Mouse (Mus musculus) kidney, adult 2 months (tissue): ENCODE data around the gene St6gal1. TPM values are rescaled to one million over a fixed set of nuclear protein-coding genes. Genes with fewer than 3 reads are reported as not detected.

Source experiments
- DNase-seq: peaks from one replicate; pipeline ENCODE4 v3.0.0; 2021
- H3K27ac ChIP-seq: fragments of 200-500 bp; 2 replicates; pipeline ENCODE4 v1.5.1; 2012; ENCODE audit warnings: low read depth, low read length, control low read depth, inconsistent platforms; ENCODE audit not compliant: insufficient read depth
- H3K27me3 ChIP-seq: fragments of 200-500 bp; replicated peaks from 2 replicates; pipeline ENCODE4 v1.6.1; 2012; ENCODE audit warnings: mild to moderate bottlenecking, moderate library complexity, low read length, inconsistent platforms; ENCODE audit not compliant: control insufficient read depth, insufficient read depth
- H3K36me3 ChIP-seq: fragments of 200-500 bp; 2 replicates; pipeline ENCODE4 v1.6.1; 2012; ENCODE audit warnings: mild to moderate bottlenecking, moderate library complexity, low read length, inconsistent platforms; ENCODE audit not compliant: control insufficient read depth, insufficient read depth
- H3K4me1 ChIP-seq: fragments of 200-500 bp; 2 replicates; pipeline ENCODE4 v1.6.1; 2011; ENCODE audit warnings: low read length; ENCODE audit not compliant: control insufficient read depth, insufficient read depth
- H3K4me3 ChIP-seq: fragments of 200-500 bp; 2 replicates; pipeline ENCODE4 v1.5.1; 2011; ENCODE audit warnings: mild to moderate bottlenecking, low read depth, low read length, control low read depth; ENCODE audit not compliant: insufficient read depth
- CTCF ChIP-seq: fragments of 200-500 bp; conservative IDR thresholded peaks from 2 replicates; pipeline ENCODE4 v1.5.1; 2011; ENCODE audit warnings: low read depth, mild to moderate bottlenecking, control low read depth, low read length, moderate library complexity, mixed read lengths; ENCODE audit not compliant: insufficient read depth, insufficient read length
- POLR2A ChIP-seq: fragments of 200-500 bp; IDR thresholded peaks from one replicate; pipeline ENCODE4 v1.6.1; 2011; ENCODE audit warnings: low read depth, low read length, control low read depth
- WGBS: fragments of 180-500 bp; shearing (Covaris S2); methylation state at CpG from one replicate; pipeline ENCODE4 v1.1.7; 2018; 5-methylcytosine and 5-hydroxymethylcytosine counted together
- polyA plus RNA-seq: library from polyadenylated mRNA; depleted of rRNA; stranded (reverse); fragments of >200 nt; gene quantifications from 2 replicates; pipeline ENCODE4 v1.2.3, GENCODE M21; 2012

Gene St6gal1
- polyA plus RNA-seq, 1 experiment = 10.1 TPM

DNA sequence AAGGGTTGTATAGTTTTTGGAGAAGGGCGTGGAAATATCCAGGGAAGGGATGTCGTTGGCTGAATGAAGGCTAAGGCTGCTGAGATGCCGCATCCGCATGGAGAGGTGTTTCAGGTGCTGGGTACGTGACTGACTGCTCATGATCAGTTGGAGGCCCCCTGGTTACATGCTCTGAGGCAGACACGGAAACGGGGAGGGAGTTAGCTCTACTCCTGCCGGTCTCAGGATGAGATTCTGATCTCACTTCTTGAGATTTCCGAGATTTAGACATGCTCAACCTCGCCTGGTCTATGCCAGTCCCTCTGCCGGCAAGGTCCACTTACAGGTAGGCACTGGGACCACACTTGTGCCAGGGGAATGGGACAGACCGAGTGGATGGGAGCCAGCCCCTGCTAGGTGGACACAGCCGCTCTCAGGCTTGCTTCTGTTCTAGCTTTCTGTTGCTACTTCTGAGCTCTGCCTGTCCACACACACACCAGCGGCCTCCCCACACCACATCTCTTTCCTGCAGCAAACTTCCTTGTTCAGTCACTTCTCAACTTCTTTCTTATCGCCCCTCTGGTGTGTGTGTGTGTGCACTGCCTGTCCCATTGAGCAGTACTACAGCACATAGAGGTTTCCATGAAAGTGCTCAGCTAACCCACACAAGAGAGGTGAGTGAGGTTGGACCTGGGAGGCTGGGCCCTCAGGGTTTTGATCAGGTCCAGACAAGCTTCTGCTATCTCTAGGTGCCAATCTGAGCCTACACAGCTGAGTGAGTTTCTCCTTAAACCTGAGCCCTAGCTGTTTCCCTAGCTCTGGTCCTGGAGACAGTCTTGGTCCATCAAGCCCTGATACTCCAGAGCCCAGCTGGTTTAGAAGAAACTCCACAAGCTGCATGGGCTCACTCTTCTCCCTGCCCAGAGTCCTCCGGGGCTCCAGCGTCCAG is 44.8 kb downstream of the St6gal1 start:
- H3K36me3 ChIP-seq = no peaks in the 10 kb centered on the region
- H3K4me1 ChIP-seq = peaks cover 4% of the 10 kb centered on the region; the same call in 1 of the 2 replicates
- H3K27ac ChIP-seq = peak overlapping the region; percentile 29; the same call in 1 of the 2 replicates
- H3K27me3 ChIP-seq = no peaks in the 10 kb centered on the region
- H3K4me3 ChIP-seq = no peak overlapping the region
- DNase-seq = peak; percentile 11
- TF ChIP-seq POLR2A = no peak
- TF ChIP-seq CTCF = no peak
- WGBS = 82% methylated on average over 17 of the region's 17 CpGs

DNA sequence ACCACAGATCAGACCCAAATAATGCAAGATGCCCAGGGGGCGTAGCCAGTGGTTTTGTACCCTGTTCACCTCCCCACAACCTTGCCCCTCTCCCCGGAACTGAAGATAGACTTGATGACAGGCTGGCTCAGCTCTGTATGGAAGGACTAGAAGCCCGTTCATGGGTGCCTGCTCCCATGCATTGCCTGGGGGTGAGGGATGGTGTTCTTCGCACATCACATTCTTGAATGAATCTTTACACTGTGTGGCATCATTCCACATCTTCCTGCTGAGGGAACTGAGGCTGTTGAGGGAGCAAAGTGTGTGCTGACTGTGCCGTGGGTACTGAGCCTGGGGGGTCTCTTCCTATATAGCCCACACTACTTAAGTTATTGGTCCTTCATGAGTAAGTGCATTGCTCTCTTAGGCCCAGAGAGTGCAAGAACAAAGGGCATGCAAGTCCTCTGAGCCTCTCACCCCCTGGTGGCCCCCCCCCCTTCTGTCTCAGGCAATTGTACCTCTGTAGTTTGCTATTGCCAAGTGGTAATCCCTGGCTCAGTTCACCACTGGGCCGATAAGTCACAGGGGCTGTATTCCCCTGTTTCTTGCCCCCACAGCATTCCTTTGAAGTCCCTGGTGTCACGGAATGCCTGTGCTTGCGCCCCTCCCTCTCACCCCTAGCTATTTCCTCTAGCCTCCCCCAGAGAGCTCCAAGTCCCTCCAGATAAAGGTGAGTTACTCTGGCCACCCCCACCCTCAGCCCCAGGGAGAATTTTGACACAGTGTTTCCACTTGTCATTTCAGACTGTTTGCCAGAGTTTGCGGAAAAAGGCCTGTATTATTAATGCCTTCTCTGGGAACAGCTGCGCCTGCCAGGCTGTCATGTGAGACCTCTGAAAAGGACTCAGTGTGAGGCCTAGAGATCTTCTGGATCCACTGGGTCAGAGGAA is 45.7 kb downstream of the St6gal1 start:
- no peak for TF ChIP-seq CTCF
- TF ChIP-seq POLR2A = no peak
- Histone ChIP-seq H3K4me1 (peaks cover 4% of the 10 kb centered on the region; the same call in 1 of the 2 replicates), H3K36me3 (no peaks in the 10 kb centered on the region), H3K27ac (no peak overlapping the region), H3K27me3 (no peaks in the 10 kb centered on the region), H3K4me3 (no peak overlapping the region)
- WGBS = 56% methylated on average over 10 of the region's 10 CpGs
- peak; percentile 29 for DNase-seq

DNA sequence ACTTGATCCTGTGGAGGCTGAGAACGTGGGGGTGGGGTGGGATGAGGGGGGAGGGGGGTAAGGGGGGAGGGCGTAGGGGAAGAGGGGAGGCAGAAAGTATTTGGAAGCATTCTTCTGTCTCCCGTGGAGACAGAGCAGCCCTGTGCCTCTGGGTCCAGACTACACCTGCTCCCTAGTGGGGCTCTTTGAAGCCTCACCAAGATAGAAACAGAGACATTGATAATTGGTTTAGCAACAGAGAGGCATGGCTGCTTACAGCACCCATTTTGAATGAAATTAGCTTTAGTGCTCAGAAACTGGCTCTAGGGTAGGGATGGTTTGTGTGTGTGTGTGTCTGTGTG is 46.3 kb downstream of the St6gal1 start:
- no peaks in the 10 kb centered on the region for H3K36me3 ChIP-seq
- no peaks in the 10 kb centered on the region for H3K27me3 ChIP-seq
- DNase-seq = no peak
- peaks cover 4% of the 10 kb centered on the region; the same call in 1 of the 2 replicates for H3K4me1 ChIP-seq
- H3K4me3 ChIP-seq = no peak overlapping the region
- no peak for TF ChIP-seq POLR2A
- TF ChIP-seq CTCF = no peak
- 42% methylated on average over 3 of the region's 3 CpGs for WGBS
- no peak overlapping the region for H3K27ac ChIP-seq

DNA sequence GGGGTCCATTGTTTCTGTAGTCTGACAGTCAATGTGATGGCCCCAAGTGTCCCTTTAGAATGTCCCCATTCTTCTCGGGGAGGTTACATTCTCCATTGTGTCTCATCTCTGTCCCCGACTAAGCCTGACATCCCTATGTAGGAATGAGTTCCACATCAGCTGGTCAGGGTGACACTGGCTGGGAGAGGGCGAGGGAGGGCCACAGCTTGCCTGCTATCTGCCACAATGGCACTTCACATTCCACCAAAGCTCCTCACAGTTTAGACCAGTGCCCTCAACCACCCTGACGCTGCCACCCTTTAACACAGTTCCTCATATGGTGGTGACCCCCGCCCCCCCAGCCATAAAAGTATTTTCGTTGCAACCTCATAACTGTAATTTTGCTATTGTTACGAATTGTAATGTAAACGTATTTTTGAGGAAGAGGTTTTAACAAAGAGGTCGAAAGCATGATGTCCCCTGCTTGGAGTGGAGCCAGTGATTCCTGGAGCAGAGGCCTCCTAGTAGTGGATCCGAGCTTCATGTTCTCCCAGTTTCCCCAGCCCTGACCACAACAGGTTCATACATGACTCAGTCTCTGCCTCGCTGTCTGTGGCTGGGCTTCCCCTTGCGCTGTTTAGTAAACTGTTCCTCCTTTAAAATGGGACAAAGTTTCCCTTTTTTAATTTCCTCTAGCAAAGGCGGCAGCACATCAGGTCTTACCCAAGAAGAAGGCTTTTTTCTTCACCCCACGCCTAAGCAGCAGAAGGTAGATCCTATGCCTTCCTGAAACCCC is 47.4 kb downstream of the St6gal1 start:
- Histone ChIP-seq H3K27ac (no peak overlapping the region), H3K36me3 (no peaks in the 10 kb centered on the region), H3K4me3 (no peak overlapping the region), H3K27me3 (no peaks in the 10 kb centered on the region), H3K4me1 (peaks cover 4% of the 10 kb centered on the region; the same call in 1 of the 2 replicates)
- DNase-seq = peak; percentile 29
- no peak for TF ChIP-seq POLR2A
- 81% methylated on average over 14 of the region's 14 CpGs for WGBS

DNA sequence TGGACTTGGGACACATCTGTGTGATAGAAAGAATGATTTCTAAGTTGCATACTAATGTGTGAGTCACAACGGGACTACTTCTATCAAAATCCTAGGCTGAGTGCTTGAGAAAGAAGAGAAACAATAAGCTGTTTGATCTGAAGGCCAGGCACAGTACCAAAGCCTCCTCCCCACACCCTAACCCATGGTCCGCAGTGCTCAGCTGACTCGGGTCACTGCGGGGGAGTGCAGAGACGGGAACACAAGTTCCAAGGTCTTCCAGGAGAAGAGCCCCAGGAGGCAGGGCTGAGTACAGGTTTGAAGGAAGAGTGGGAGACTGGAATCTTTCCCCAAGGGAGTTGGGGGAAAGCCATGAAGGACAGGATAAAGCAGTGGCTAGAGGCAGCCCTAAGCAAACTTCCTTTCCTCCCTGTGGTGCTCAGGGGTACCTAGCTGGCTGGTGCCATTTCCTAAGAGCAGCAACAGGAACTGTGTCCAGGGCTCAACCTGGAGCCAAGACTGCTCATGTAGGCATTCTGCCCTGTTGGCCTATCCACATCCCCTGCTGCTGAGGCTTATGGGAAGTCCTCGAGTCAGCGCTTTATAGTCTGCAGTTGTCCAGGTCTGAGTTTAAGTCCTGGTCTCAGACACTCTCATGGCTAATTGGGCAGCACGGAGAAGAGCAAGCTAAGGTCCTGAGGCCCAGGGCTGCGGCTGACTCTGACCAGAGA is 48.1 kb downstream of the St6gal1 start:
- Histone ChIP-seq H3K27ac (no peak overlapping the region), H3K27me3 (no peaks in the 10 kb centered on the region), H3K4me1 (peaks cover 4% of the 10 kb centered on the region; the same call in 1 of the 2 replicates), H3K36me3 (no peaks in the 10 kb centered on the region), H3K4me3 (no peak overlapping the region)
- no peak for DNase-seq
- TF ChIP-seq CTCF (no peak), POLR2A (no peak)
- 58% methylated on average over 9 of the region's 9 CpGs for WGBS

DNA sequence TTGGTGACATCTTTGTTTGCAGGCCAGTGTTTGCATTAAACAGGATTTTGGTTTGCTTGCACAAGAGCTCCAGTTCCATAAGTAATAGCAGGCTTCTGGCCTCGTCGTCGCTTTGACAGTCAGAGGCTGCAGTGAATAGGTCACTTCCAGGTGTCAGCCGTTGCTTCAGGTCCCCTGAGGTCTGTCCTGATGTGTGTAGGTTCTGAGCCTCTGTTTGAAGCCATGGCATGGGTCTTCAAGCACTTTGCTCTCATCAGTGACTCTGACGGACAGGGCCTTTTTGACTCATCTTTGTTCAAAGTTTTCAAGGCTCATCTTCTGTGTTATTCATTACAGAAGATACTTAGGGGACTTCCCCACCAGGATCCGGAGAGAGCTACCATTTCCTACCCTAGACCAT is 49.5 kb downstream of the St6gal1 start:
- no peak overlapping the region for H3K27ac ChIP-seq
- peaks cover 4% of the 10 kb centered on the region; the same call in 1 of the 2 replicates for H3K4me1 ChIP-seq
- no peak for DNase-seq
- H3K4me3 ChIP-seq = no peak overlapping the region
- H3K27me3 ChIP-seq = no peaks in the 10 kb centered on the region
- H3K36me3 ChIP-seq = no peaks in the 10 kb centered on the region
- WGBS = 91% methylated on average over 6 of the region's 6 CpGs
- TF ChIP-seq POLR2A = no peak
- no peak for TF ChIP-seq CTCF
